8 mouse cellular contexts compared by ENCODE assay signal in genomic region chr7:114275372-114276004, GRCm38 (mm10). TPM values are rescaled to one million over a fixed set of nuclear protein-coding genes. Genes with fewer than 3 reads are reported as not detected.
A peak's percentile ranks its signal among the peaks of the same experiment; 100 is the strongest.
DNase-seq lines count a peak whose midpoint lies in the region; ATAC-seq and TF ChIP-seq lines count a peak whose summit lies in the region.

No protein-coding gene starts in this region.

- H3K4me1 ChIP-seq in heart, embryonic 13.5 days = peaks cover 18% of the 10 kb centered on the region
- H3K4me1 ChIP-seq in ES-Bruce4 (ENCODE audit: control insufficient read depth, insufficient read depth, low read length) = no peaks in the 10 kb centered on the region
- H3K4me1 ChIP-seq in forebrain, embryonic 15.5 days = peaks cover 25% of the 10 kb centered on the region
- peaks cover 10% of the 10 kb centered on the region for H3K4me1 ChIP-seq in liver, postnatal 0 days (ENCODE audit: insufficient read depth)

- H3K9ac ChIP-seq in heart, embryonic 13.5 days = peak overlapping the region; percentile 97
- H3K9ac ChIP-seq in ES-Bruce4 (ENCODE audit: low read depth, poor library complexity, severe bottlenecking) = peak overlapping the region; percentile 70
- peak overlapping the region; percentile 91 for H3K9ac ChIP-seq in forebrain, embryonic 15.5 days (replicated peaks)
- peak overlapping the region; percentile 89 for H3K9ac ChIP-seq in liver, postnatal 0 days (replicated peaks)

- H3K4me2 ChIP-seq in heart, embryonic 13.5 days = peak overlapping the region; percentile 97
- H3K4me2 ChIP-seq in forebrain, embryonic 15.5 days (replicated peaks) = peak overlapping the region; percentile 73
- H3K4me2 ChIP-seq in liver, postnatal 0 days (ENCODE audit: low read depth, low read length) = peak overlapping the region; percentile 87

- no peak for TF ChIP-seq EP300 in ES-Bruce4 (IDR thresholded peaks at IDR 0.05; ENCODE audit: insufficient read depth, low read depth, low read length)
- TF ChIP-seq EP300 in liver, postnatal 0 days (IDR thresholded peaks at IDR 0.05; ENCODE audit: low read depth) = no peak; the same call in 1 of the 2 replicates

- no peak for TF ChIP-seq POLR2A in ES-Bruce4 (IDR thresholded peaks at IDR 0.05; ENCODE audit: insufficient read depth, low read length)

- H3K27ac ChIP-seq in heart, embryonic 13.5 days (replicated peaks) = peak overlapping the region; percentile 74
- no peak overlapping the region for H3K27ac ChIP-seq in ES-Bruce4 (ENCODE audit: insufficient read depth, low read length)
- peak overlapping the region; percentile 58 for H3K27ac ChIP-seq in forebrain, embryonic 15.5 days (replicated peaks)
- H3K27ac ChIP-seq in liver, postnatal 0 days (ENCODE audit: low read depth) = peak overlapping the region; percentile 73

- ATAC-seq in heart, embryonic 13.5 days (ENCODE audit: extremely low read depth, insufficient number of reproducible peaks, low FRiP score, low TSS enrichment) = no peak
- no peak; the same call in 1 of the 2 replicates for ATAC-seq in forebrain, embryonic 15.5 days (replicated peaks)
- ATAC-seq in liver, postnatal 0 days = peak; percentile 80

- H3K9me3 ChIP-seq in heart, embryonic 13.5 days = no peaks in the 10 kb centered on the region
- no peaks in the 10 kb centered on the region for H3K9me3 ChIP-seq in ES-Bruce4 (replicated peaks; ENCODE audit: control insufficient read depth, insufficient read depth, low read length, poor library complexity, severe bottlenecking)
- no peaks in the 10 kb centered on the region for H3K9me3 ChIP-seq in forebrain, embryonic 15.5 days
- no peaks in the 10 kb centered on the region for H3K9me3 ChIP-seq in liver, postnatal 0 days (ENCODE audit: low read length)

- no peak for DNase-seq in heart, adult 8-10 months (ENCODE audit: low spot score)
- no peak for DNase-seq in liver, postnatal 0 days
- no peak for DNase-seq in adrenal gland, postnatal 10 days
- no peak for DNase-seq in layer of hippocampus, postnatal 25 days (ENCODE audit: extremely low spot score in 1 of 2, low spot score in 1 of 2)
- DNase-seq in spleen, postnatal 10 days (ENCODE audit: low spot score in 2 of 2) = no peak

- peak overlapping the region; percentile 99 for H3K4me3 ChIP-seq in heart, embryonic 13.5 days
- peak overlapping the region; percentile 98 for H3K4me3 ChIP-seq in ES-Bruce4 (ENCODE audit: low read depth, low read length)
- H3K4me3 ChIP-seq in forebrain, embryonic 15.5 days = peak overlapping the region; percentile 83
- H3K4me3 ChIP-seq in liver, postnatal 0 days (ENCODE audit: low read depth, low read length) = peak overlapping the region; percentile 85

- TF ChIP-seq CTCF in ES-Bruce4 (IDR thresholded peaks at IDR 0.05; ENCODE audit: low read depth, low read length) = no peak
- no peak for TF ChIP-seq CTCF in liver, postnatal 0 days (IDR thresholded peaks at IDR 0.05; ENCODE audit: low read depth)

- peaks cover 39% of the 10 kb centered on the region for H3K36me3 ChIP-seq in heart, embryonic 13.5 days
- peaks cover 25% of the 10 kb centered on the region for H3K36me3 ChIP-seq in ES-Bruce4 (ENCODE audit: control insufficient read depth, insufficient read depth, low read length, poor library complexity, severe bottlenecking)
- H3K36me3 ChIP-seq in forebrain, embryonic 15.5 days = peaks cover 28% of the 10 kb centered on the region
- H3K36me3 ChIP-seq in liver, postnatal 0 days (replicated peaks; ENCODE audit: insufficient read depth, low read length) = peaks cover 30% of the 10 kb centered on the region

- no peaks in the 10 kb centered on the region for H3K27me3 ChIP-seq in heart, embryonic 13.5 days (replicated peaks)
- no peaks in the 10 kb centered on the region for H3K27me3 ChIP-seq in ES-Bruce4 (ENCODE audit: control insufficient read depth, insufficient read depth, low read length, poor library complexity, severe bottlenecking)
- H3K27me3 ChIP-seq in forebrain, embryonic 15.5 days = no peaks in the 10 kb centered on the region
- H3K27me3 ChIP-seq in liver, postnatal 0 days (ENCODE audit: insufficient read depth, low read length) = no peaks in the 10 kb centered on the region

- 1% methylated on average over 24 of the region's 24 CpGs for WGBS in heart, embryonic 13.5 days
- under 1% methylated on average over 24 of the region's 24 CpGs for WGBS in forebrain, embryonic 15.5 days
- under 1% methylated on average over 24 of the region's 24 CpGs for WGBS in liver, postnatal 0 days (ENCODE audit: insufficient replicate concordance)

RNA-seq across cellular contexts. Expression of gene Psma1, which starts 0.4 kb away (rescaled TPM):
- 327 and 356 TPM in 2 replicates for polyA plus RNA-seq in heart, embryonic 13.5 days (2015; fragmentation: Nextera tagmentation; extraction: Ambion mirVana)
- 100 to 1,000 TPM; 129 to 150 (median 143) TPM for total RNA-seq in heart, adult 8-10 months (2022)
- 239 and 249 TPM in 2 replicates for polyA plus RNA-seq in ES-Bruce4 (2011; ENCODE audit: insufficient read depth, insufficient read length, low read depth, missing spikeins)
- polyA plus RNA-seq in forebrain, embryonic 15.5 days (2015; fragmentation: Nextera tagmentation; extraction: Ambion mirVana) = 389 and 404 TPM in 2 replicates
- polyA plus RNA-seq in liver, postnatal 0 days (2015; fragmentation: Nextera tagmentation; extraction: Ambion mirVana) = 163 and 170 TPM in 2 replicates
- 100 to 1,000 TPM; 165 to 168 TPM for total RNA-seq in adrenal gland, postnatal 10 days (2021)
- 100 to 1,000 TPM; 112 to 123 TPM for total RNA-seq in layer of hippocampus, postnatal 25 days (2021)

RNA-seq across cellular contexts. Expression of gene Copb1, which starts 21.0 kb away (rescaled TPM):
- polyA plus RNA-seq in heart, embryonic 13.5 days (2015; fragmentation: Nextera tagmentation; extraction: Ambion mirVana) = 79.0 and 80.6 TPM in 2 replicates
- 10 to 100 TPM; 35.2 to 41.6 (median 38.7) TPM for total RNA-seq in heart, adult 8-10 months (2022)
- 112 and 121 TPM in 2 replicates for polyA plus RNA-seq in ES-Bruce4 (2011; ENCODE audit: insufficient read depth, insufficient read length, low read depth, missing spikeins)
- polyA plus RNA-seq in forebrain, embryonic 15.5 days (2015; fragmentation: Nextera tagmentation; extraction: Ambion mirVana) = 90.0 and 91.4 TPM in 2 replicates
- polyA plus RNA-seq in liver, postnatal 0 days (2015; fragmentation: Nextera tagmentation; extraction: Ambion mirVana) = 51.4 and 53.2 TPM in 2 replicates
- 100 to 1,000 TPM; 101 to 116 TPM for total RNA-seq in adrenal gland, postnatal 10 days (2021)
- total RNA-seq in layer of hippocampus, postnatal 25 days (2021) = 10 to 100 TPM; 60.3 to 60.4 TPM
